Mouse (Mus musculus) spleen, postnatal 10 days (tissue): ENCODE data around the gene Ppm1m.
"Not testable (repeated sequence)": the region's sequence is repeated elsewhere in the genome, so short reads cannot be mapped to it uniquely, and the experiment has no call there.

ENCODE experiments used
- DNase-seq, 2 experiments: peaks; one replicate each; pipeline ENCODE4 v3.0.0; 2021 to 2022; ENCODE audit warnings: low spot score in 2 of 2

The Ppm1m gene

GRCm38 (mm10) chr9:106193930-106194807 lies 5.4 kb downstream of the Ppm1m start:
- peak in 1 of 2 experiments; percentile 7 for DNase-seq

DNA sequence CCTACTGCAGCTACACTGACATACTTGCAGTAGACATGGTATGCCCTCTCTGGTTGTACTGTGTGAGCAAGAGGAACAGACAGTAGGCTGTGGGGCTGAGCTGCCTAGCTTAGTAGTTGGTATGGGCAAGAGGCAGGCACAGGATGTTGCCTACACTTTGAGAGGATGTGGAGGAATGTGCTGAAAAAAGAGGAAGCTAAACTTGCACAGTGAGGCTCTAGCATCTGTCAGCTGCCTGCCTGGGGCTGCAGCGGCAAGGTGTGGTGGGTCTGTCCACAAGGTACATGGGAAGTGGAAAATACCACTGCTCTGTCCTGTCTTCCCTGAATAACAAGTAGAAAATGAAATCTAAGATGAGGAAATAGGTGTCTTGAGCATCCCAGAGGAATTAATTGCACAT lies 6.5 kb downstream of the Ppm1m start:
- DNase-seq: peak in 1 of 2 experiments; percentile 7

DNA sequence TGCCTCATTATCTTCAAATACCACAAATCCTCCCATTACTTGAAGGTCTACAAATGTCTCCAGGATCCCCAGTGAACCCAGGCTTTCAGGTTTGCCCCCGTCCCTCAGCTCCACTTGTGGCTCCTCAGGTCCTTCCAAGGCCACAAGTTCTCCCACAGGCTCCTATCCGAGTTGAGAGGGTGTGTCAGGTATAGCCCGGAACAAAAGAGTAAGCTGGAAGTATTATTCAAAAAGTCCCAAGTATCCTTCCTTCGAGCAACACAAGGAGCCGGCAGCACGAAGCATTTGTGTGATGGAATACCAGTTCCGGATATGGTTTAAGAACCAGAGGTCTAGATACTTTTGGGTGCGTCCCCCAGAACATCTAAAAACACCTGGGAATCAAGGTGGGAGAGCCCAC lies 7.5 kb downstream of the Ppm1m start:
- no peak for DNase-seq

GRCm38 (mm10) chr9:106191355-106191754 lies 8.2 kb downstream of the Ppm1m start:
- DNase-seq: no peak

DNA sequence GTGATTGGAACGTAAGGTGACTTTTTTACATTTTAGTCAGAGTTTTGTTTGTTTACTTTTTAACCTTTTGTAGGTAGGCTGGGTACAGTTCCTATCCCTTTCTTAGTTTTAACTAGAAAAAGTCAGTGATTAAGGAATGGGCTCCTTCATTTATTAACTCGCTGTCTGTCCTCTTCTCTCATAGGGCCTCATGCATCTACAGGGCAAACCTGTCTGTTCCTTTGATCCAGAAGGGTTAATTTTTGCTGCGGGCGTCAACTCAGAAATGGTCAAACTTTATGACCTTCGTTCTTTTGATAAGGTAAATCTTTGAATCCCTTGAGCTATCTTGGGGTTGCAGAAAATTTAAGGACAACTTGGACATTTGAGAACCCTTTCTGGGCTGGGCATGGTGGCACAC lies 15.6 kb downstream of the Ppm1m start:
- no peak for DNase-seq

- no peak for DNase-seq
Measured at GRCm38 (mm10) chr9:106182146-106182545, 17.4 kb downstream of the Ppm1m start.

- no peak for DNase-seq
Measured at GRCm38 (mm10) chr9:106179964-106180363, 19.6 kb downstream of the Ppm1m start.

- no peak for DNase-seq
Measured at GRCm38 (mm10) chr9:106179454-106179853, 20.1 kb downstream of the Ppm1m start.

DNA sequence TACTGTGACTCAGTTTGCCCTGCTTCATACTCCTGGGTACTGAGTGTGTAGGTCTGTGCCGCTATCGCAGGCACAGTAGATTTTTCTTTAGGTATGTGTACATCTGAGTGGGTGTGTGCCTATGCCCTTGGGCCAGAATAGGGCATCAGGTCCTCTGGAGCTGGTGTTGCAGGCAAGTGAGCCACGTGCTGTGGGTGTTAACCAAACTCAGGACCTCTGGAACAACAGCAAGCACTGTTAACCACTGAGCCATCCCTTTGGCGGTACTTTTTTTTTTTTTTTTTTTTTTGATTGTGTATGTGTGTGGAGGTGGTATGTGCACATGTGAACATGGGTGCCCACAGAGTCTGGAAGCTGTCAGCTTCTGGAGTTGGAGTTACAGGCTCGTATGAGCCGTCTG lies 21.7 kb downstream of the Ppm1m start:
- no peak for DNase-seq

DNA sequence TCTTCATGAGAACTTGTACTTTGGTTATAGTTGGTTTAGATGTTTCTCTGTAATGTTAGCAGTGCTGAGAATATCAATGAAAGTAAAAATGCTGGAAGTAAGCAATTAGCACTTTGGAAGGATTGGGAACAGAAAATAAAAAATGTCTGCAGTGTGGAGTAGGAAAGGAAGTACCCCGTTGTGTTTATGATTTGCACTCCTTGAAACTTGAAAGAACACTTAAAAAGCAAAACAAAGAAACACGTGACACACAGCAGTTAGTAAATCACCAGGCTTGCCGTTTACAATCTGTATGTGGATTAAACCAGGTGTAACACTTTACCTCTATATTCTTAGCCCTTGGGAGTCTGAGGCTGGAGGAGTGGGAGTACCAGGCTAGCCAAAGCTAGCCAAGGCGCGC lies 22.8 kb downstream of the Ppm1m start:
- no peak for DNase-seq

DNA sequence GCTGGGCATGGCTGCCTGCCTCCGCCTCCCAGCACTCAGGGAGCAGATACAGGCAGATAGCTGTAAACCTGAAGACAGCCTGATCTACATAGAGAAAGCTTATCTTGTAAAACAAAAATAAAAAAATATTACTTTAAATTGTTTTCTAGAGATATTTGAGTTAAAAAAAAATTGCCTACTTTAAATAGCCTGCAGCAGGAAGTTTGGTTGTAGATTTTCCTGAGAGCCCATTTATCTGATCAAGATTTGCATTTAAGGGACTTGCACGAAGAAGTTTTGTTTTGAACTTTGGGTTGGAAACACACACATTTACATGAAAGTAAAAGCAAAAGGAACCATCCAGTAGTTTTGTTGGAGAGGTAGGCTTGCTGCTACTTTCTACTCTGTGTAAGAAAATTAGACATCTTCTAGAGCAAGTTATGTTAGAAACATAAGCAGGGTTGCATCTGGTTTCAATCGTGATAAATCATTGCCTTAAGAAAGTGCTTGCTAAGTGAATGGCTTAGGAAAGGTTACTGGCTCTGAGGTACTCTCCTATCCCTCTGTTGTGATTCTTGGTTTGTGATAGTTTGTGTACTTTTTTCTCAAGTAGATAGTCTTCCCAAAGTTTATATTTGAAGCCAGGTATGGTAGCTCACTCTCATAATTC lies 23.9 kb downstream of the Ppm1m start:
- no peak for DNase-seq

DNA sequence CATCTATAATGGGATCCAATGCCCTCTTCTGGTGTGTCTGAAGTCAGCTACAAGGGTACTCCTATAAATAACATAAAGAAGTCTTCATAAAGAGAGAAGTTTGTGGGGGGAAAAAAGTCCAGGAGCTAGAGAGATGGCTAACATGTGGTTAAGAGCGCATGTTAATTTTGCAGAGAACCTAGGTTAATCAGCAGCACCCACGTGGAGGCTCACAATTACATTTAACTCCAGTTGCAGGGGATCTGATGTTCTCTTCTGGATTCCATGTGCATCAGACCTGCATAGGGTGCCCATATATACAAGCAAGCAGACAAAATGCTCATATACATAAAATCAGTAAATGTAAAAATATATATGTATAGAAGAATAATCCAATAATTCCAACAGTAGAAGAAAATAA lies 26.2 kb downstream of the Ppm1m start:
- DNase-seq: no peak

GRCm38 (mm10) chr9:106172527-106172926 lies 27.0 kb downstream of the Ppm1m start:
- no peak for DNase-seq

GRCm38 (mm10) chr9:106171346-106172158 lies 28.0 kb downstream of the Ppm1m start:
- peak; percentile 58 to 75 for DNase-seq

DNA sequence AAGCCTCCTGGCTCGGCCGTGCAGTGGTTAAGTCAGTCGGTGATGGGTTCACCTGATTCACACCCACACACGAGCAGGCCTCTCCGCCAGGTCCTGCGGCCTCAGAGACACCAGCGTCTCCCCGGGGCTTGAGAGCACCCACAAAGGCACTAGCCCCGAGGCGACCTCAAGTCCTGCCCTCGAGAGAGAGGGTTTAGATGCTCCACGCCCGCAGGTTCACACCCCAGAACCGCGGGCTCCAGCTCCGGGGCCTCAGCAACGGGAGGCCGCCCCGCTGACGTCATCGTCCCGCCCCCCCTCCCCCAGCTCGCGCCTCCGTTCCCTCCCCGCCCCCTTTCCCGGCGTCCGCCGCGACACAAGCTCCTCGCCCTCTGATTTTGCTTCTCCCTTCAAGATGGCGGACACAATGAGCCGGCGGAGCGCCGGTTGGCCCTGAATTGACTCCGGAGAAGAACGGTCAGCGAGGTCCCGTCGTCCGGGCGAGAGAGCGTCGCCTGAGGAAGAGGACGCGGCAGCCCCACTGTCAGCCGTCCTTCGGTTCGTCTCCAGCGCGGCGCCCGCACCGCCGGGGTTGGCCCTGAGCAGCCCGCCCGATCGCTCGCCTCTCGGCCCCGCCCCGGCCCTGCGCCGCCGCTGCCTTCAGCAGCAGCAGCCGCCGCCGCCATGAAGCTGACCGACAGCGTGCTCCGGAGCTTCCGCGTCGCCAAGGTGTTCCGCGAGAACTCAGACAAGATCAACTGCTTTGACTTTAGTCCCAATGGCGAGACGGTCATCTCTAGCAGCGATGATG lies 28.8 kb downstream of the Ppm1m start, which contains the start of gene Wdr82:
Wdr82 (plus strand) TSS at position 373 of the 790 bp plus-strand sequence.
- peak; percentile 84 to 93 for DNase-seq

DNA sequence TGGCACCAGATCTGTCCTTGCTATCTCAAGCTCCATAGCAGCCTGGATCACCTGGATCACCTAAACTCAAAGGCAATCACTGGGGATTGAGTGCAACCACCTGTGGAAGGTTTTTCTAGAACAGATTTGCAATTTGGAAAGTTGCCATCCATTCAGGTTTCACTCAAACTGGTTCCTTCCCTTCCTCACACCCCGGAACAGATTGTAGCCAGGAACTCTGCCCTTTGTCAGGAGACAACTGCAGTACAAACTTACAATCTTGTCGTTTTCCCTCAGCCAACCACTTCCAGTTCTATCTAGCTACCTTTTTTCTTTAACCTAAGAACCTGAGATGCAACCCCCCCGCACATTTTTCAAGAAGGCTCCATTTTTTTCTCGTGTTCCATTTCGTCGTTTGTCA lies 29.6 kb downstream of the Ppm1m start:
- DNase-seq: no peak

DNA sequence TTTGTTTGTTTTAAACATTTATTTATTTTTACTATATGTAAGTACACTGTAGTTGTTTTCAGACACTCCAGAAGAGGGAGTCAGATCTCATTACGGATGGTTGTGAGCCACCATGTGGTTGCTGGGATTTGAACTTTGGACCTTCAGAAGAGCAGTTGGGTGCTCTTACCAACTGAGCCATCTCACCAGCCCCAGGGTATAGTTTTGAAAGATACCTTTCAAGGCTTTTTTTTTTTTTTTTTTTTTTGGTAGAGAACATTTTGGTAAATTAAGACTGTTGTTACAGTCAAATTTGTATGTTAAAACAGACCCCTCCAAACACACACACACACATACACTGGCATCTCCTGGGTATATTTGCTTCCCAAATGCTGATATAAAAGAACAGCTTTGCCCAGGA lies 30.5 kb downstream of the Ppm1m start:
- DNase-seq: not testable (repeated sequence)

GRCm38 (mm10) chr9:106167703-106168102 lies 31.8 kb downstream of the Ppm1m start:
- no peak for DNase-seq

GRCm38 (mm10) chr9:106167241-106167640 lies 32.3 kb downstream of the Ppm1m start:
- DNase-seq: no peak

DNA sequence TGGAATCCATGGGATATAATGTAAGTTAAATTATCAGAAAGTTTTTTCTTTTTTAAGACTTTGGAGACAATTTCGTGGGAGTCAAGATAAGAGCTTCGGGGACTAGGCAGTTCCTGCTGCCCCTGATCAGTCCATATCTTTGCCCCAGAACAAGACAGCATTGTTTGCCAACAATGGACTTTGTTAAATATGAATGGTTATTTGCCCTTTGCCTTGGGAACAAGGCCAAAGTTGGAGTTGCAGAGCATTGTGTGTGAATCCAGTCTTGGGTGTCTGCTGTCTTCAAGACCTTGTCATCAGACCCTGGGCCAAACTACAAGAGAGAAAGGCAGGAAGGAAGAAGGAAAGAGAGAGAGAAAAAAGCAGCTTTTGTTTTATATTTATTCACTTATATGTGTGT lies 32.8 kb downstream of the Ppm1m start:
- DNase-seq: no peak

DNA sequence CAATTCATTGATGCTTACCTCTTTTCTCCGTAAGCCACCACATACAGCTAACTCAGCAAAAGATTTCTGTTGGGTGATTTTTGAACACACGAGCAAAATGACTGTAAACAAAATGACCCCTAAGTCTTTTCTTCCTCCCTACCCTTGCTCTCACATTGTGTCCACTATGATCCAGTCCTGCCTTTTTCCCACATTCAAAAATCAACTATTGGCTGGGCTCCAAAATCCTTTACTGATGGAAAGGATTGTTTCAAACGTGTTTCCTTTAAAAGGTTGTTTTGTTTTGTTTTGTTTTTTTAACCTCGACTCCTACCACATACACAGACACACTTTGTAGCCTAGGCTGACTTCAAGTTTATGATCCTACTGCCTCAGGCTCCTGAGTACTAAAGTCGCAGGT lies 39.1 kb downstream of the Ppm1m start:
- DNase-seq: no peak
